Mouse (Mus musculus) retina, adult 2 months (tissue): ENCODE measurements around the gene Scpep1.
"Not testable (repeated sequence)": the region's sequence is repeated elsewhere in the genome, so short reads cannot be mapped to it uniquely, and the experiment has no call there.

ENCODE experiments used
- DNase-seq: peaks from one replicate; pipeline ENCODE4 v3.0.0-alpha.2; 2012; ENCODE audit warnings: low read depth, low spot score

Gene Scpep1

DNA sequence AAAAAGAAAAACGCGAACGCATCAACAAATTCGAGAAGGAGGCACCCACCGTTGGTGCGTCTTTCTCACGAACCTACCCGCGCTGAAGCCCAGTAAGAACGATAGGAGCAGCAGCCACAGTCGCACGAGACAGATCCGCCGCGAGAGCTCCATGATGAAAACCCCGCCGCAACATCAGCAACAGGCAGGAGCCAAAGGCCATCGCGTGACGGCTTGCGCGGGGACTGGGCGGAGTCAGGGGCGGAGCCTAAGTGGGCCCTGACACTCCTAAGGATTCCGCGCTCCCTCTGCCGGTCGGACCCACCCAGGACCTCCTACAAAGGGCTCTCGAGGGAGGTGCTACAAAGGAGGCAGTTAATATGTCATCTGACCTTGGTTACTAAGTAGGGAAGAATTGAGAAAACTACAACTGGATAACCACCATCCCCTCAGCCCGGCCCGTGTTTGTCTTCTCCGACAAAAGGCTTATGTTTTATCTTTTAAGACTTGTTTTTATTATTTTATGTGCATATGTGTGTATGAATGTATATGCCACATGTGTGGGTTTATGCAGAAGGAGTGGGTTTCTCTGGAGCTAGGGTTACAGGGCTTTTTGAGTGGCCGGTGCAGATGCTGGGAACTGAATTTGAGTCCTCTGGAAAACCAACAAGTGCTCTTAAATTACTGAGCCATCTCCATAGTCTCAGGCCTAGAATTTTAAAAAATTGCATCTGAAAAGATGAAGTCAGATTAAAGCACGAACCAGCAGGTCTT is at the start of gene Scpep1:
Gene Scpep1 (minus strand): TSS at position 249 of the 753 bp plus-strand sequence.
- DNase-seq = peak; percentile 85

- DNase-seq = no peak
Measured at GRCm38 (mm10) chr11:89003726-89004125, 48.5 kb upstream of the Scpep1 start.

GRCm38 (mm10) chr11:89003078-89003477 is 47.8 kb upstream of the Scpep1 start:
- DNase-seq = no peak

- DNase-seq = no peak
Measured at GRCm38 (mm10) chr11:89002621-89003020, 47.4 kb upstream of the Scpep1 start.

DNA sequence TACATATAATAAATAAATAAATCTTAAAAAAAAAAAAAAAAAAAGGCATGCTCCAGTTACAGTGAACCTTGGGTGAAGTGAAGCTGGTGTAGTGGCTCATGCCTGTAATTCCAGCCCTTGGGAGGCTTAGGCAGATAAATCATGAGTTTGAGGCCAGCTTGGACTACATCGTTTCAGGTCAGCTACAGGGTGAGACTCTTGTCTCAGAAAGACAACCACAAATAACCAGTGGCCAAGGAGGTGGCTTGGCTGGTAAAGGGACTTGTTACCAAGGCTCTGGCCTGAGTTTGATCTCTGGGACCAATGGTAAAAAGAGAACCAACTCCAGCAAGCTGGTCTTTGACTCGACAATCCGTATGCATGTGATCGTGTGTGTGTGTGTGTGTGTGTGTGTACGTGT is 46.8 kb upstream of the Scpep1 start:
- no peak for DNase-seq

DNA sequence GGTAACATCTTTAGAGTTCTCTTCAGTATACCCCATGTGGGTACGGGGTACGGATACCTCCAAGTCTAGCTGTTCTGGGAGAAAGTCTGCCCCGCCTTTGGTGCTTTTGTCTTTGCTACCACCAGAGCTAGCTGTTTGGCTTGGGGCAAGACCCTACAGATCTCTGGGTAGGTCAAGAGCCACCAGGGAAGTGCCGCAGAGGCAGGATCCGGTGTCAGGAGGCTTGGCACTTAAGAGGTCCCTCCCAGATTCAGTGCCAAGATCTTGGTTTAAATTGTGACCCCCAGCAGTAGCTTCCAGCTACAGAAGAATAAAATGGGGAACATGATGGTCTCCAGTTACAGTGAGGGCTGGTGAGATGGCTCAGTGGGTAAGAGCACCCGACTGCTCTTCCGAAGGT is 46.3 kb upstream of the Scpep1 start:
- no peak for DNase-seq

- DNase-seq = no peak
Measured at GRCm38 (mm10) chr11:89000527-89000819, 45.2 kb upstream of the Scpep1 start.

DNA sequence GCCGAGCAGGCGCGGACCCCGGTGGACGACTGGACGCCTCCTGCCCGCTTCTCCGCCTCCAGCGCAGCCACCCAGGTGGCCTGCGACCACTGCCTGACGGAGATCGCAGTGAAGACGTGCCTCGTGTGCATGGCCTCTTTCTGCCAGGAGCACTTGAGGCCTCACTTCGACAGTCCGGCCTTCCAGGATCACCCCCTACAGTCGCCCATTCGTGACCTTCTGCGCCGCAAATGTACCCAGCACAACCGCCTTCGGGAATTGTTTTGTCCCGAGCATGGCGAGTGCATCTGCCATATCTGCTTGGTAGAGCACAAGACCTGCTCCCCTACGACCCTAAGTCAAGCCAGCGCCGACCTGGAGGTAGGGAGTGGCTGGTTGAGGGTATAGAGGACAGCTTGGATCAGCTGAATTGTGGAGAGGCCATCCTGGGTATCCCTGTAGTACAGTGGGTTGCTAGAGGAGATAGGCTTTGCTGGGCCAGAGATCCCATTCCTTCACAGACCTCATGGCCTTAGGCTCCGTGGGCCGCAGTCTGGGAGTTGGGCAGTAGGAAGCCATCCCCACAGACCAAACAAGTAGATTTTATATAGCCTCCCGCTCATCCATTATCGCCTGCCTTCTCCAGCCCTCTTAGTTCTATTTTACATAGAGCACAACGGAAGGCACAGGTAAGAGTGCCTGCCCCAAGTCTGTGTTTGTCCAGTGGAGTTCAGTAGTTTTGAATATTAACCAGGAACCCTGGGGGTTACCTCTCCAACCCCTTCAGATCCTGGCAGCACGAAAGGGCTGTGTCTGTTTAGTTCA is 44.7 kb upstream of the Scpep1 start:
- DNase-seq = no peak

DNA sequence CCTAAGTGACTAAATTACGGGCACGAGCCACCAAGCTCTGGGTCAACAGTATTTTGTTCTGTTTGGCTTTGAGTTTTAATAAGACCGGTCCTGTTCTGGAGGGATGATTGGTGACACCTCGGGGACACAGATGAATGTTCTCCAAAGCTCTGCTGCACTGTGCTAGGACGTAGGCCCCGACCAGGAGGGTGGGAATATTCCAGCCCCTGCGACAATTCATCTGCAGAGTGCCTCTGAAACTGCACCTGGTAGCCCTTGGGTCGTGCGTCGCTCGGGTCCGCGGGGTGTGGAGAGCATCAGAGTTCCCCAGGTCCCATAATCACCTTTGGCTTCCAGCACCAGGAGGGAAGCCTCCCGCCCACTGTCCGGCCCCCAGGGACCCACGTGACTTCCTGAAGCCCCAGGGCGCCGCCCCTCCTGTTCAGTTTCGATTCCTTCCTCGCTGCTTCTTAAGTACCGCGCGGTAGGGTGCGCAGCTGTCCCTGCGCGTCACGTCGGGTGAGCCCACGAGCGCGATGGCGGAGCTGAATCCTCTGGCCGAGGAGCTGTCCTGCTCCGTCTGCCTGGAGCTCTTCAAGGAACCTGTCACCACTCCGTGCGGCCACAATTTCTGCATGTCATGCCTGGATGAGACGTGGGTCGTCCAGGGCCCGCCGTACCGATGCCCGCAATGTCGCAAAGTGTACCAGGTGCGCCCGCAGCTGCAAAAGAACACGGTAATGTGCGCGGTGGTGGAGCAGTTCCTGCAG is 43.9 kb upstream of the Scpep1 start, which contains the start of gene Trim25:
Gene Trim25 (plus strand): TSS at position 403 of the 749 bp plus-strand sequence.
- peak; percentile 82 for DNase-seq

- no peak for DNase-seq
Measured at GRCm38 (mm10) chr11:88998406-88998805, 43.1 kb upstream of the Scpep1 start.

DNA sequence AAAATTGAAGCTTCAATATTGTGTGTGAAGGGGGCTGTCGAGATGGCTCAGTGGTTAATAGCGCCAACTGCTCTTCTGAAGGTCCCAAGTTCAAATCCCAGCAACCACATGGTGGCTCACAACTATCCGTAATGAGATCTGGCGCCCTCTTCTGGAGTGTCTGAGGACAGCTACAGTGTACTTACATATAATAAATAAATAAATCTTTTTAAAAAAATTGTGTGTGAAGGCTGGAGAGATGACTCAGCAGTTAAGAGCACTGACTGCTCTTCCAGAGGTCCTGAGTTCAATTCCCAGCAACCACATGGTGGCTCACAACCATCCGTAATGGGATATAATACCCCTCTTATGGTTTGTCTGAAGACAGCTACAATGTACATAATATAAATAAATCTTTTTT is 42.1 kb upstream of the Scpep1 start:
- not testable (repeated sequence) for DNase-seq

DNA sequence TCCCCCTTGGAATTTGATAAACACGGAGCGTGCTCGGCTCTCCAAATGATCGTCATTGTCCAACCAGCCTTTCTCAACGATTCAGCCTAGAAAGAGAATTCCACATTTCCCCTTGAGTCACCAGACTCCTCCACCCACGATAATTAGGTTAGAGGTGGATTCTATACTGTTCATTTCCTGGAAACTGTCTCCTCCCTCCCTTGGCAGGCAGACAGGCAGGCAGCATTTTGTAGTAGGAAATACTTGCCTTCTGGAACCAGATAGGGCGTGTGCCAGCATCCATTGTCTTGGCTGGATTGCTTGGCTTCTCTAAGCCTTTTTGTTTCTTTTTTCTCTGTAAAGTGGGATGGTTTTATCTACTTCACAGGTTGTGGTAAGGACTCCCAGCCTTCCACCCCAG is 41.2 kb upstream of the Scpep1 start:
- DNase-seq = no peak

GRCm38 (mm10) chr11:88995616-88996015 is 40.4 kb upstream of the Scpep1 start:
- DNase-seq = no peak

GRCm38 (mm10) chr11:88994492-88994891 is 39.2 kb upstream of the Scpep1 start:
- DNase-seq = no peak

GRCm38 (mm10) chr11:88993625-88994024 is 38.4 kb upstream of the Scpep1 start:
- DNase-seq = no peak

DNA sequence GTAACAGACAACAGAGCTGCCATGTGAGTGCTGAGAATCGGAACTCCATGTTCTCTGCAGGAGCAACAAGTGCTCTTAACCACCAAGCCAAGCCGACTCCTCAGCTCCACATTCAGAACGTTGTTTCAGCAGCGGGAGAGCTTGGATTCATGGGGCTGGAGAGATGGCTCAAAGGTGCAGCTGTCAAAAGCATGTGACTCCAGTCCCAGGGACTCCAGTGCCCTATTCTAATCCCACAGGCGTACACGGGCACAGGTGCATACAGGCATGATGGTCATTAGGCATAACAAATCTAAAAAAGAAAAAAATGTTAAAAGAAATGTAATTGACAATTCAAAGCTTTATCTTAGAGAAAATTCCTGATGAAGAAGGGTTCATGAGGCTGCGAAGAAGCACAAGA is 37.9 kb upstream of the Scpep1 start:
- DNase-seq = no peak

DNA sequence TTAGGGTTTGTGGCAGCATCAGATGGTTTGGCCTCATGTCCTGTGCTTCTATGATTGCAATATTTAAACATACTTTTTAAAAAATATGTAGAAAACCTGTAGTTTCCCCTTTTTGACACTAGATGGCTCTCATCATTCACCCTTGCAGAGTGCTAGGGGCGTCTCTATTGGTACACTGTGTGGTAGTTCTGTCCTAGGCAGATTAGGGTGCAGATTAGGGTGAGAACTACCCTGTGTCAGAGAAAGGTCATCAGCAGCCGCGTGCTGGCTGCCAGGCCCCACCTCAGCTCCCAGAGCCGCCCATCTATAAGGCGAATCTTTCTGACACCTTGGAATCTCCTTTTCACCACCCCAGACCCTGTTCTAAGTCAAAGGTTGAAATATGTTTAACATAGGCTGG is 34.3 kb upstream of the Scpep1 start:
- peak; percentile 60 for DNase-seq

DNA sequence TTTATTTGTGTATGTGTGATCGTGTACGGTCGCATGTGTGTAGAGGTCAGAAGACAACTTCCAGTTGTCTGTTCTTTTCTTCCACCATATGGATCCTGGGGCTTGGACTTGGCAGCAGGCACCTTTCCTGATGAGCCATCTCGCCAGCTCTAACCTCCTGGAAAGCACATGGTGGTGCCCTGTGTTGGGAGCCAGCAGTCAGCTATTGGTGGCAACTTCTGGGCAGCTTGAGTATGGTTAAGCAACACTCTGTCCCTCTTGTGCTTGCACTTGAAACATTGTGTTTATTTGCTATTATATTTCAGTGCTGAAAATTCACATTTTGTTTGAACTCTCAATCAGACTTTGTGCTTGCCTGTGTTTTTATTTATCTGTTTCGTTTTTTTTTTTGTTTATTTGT is 33.7 kb upstream of the Scpep1 start:
- no peak for DNase-seq

GRCm38 (mm10) chr11:88986616-88987015 is 31.4 kb upstream of the Scpep1 start:
- no peak for DNase-seq

- no peak for DNase-seq
Measured at GRCm38 (mm10) chr11:88981337-88981736, 26.1 kb upstream of the Scpep1 start.

- no peak for DNase-seq
Measured at GRCm38 (mm10) chr11:88977188-88977587, 21.9 kb upstream of the Scpep1 start.

GRCm38 (mm10) chr11:88976320-88976719 is 21.1 kb upstream of the Scpep1 start:
- DNase-seq = no peak
